Mouse (Mus musculus) cerebellum, adult 9-10 months (tissue): ENCODE measurements around the gene 4933424G06Rik.
A peak's percentile ranks its signal among the peaks of the same experiment; 100 is the strongest.

Experiments
- DNase-seq: peaks from one replicate; pipeline ENCODE4 v3.0.0; 2022

The 4933424G06Rik gene

GRCm38 (mm10) chr1:36772198-36772934 is 62.4 kb downstream of the 4933424G06Rik start:
- DNase-seq: no peak

GRCm38 (mm10) chr1:36780793-36781192 is 70.8 kb downstream of the 4933424G06Rik start:
- no peak for DNase-seq

- peak; percentile 25 for DNase-seq
These were observed 72.5 kb downstream of the 4933424G06Rik start for GRCm38 (mm10) chr1:36782476-36782875.

- DNase-seq: peak; percentile 94
These were observed 74.6 kb downstream of the 4933424G06Rik start for GRCm38 (mm10) chr1:36784365-36785134.

GRCm38 (mm10) chr1:36785238-36785641 is 75.3 kb downstream of the 4933424G06Rik start:
- peak; percentile 47 for DNase-seq

- DNase-seq: peak; percentile 17
These were observed 76.4 kb downstream of the 4933424G06Rik start for GRCm38 (mm10) chr1:36786377-36786776.

GRCm38 (mm10) chr1:36789416-36789815 is 79.5 kb downstream of the 4933424G06Rik start:
- DNase-seq: no peak

GRCm38 (mm10) chr1:36796711-36797110 is 86.8 kb downstream of the 4933424G06Rik start:
- DNase-seq: no peak

GRCm38 (mm10) chr1:36797481-36797880 is 87.5 kb downstream of the 4933424G06Rik start:
- DNase-seq: no peak

GRCm38 (mm10) chr1:36800379-36801011 is 90.5 kb downstream of the 4933424G06Rik start:
- no peak for DNase-seq

- DNase-seq: no peak
These were observed 94.3 kb downstream of the 4933424G06Rik start for GRCm38 (mm10) chr1:36804259-36804658.

GRCm38 (mm10) chr1:36804833-36805232 is 94.9 kb downstream of the 4933424G06Rik start:
- no peak for DNase-seq

- no peak for DNase-seq
These were observed 96.4 kb downstream of the 4933424G06Rik start for GRCm38 (mm10) chr1:36806181-36806905.

- DNase-seq: no peak
These were observed 97.1 kb downstream of the 4933424G06Rik start for GRCm38 (mm10) chr1:36807086-36807485.
